Mouse (Mus musculus): ENCODE measurements around the gene Shb. TPM values are rescaled to one million over a fixed set of nuclear protein-coding genes. Genes with fewer than 3 reads are reported as not detected.
A peak's percentile ranks its signal among the peaks of the same experiment; 100 is the strongest.

Gene Shb
- total and polyA plus RNA-seq, 2 experiments from 2014 or later: 8.6 to 32.6 TPM

- no peaks in the 10 kb centered on the region for H3K27me3 ChIP-seq (ENCODE audit: insufficient read depth, low read length)
- peaks cover 11% of the 10 kb centered on the region for H3K36me3 ChIP-seq (ENCODE audit: insufficient read depth)
- no peak overlapping the region for H3K9ac ChIP-seq
- ATAC-seq (no peak), DNase-seq (no peak)
- no peaks in the 10 kb centered on the region for H3K9me3 ChIP-seq (ENCODE audit: low read length)
- H3K4me1 ChIP-seq (ENCODE audit: insufficient read depth): no peaks in the 10 kb centered on the region
- H3K27ac ChIP-seq (ENCODE audit: low read depth, low read length): no peak overlapping the region
- H3K4me2 ChIP-seq (ENCODE audit: low read depth): no peak overlapping the region
- 88% methylated on average over 2 of the region's 2 CpGs for WGBS
- no peak overlapping the region for H3K4me3 ChIP-seq (ENCODE audit: low read depth, low read length)
- TF ChIP-seq CTCF (IDR thresholded peaks at IDR 0.05; ENCODE audit: low read depth): no peak
Measured at GRCm38 (mm10) chr4:45457543-45457942, 74.7 kb downstream of the Shb start.

- H3K9me3 ChIP-seq (ENCODE audit: low read length): no peaks in the 10 kb centered on the region
- H3K27me3 ChIP-seq (ENCODE audit: insufficient read depth, low read length): no peaks in the 10 kb centered on the region
- H3K27ac ChIP-seq (ENCODE audit: low read depth, low read length): no peak overlapping the region
- no peaks in the 10 kb centered on the region for H3K4me1 ChIP-seq (ENCODE audit: insufficient read depth)
- no peak overlapping the region for H3K9ac ChIP-seq
- no peak for TF ChIP-seq CTCF (IDR thresholded peaks at IDR 0.05; ENCODE audit: low read depth)
- 93% methylated on average over 4 of the region's 4 CpGs for WGBS
- H3K4me3 ChIP-seq (ENCODE audit: low read depth, low read length): no peak overlapping the region
- no peak for DNase-seq
- H3K4me2 ChIP-seq (ENCODE audit: low read depth): no peak overlapping the region
- ATAC-seq: no peak
- peaks cover 11% of the 10 kb centered on the region for H3K36me3 ChIP-seq (ENCODE audit: insufficient read depth)
Measured at GRCm38 (mm10) chr4:45455001-45455400, 77.3 kb downstream of the Shb start.

DNA sequence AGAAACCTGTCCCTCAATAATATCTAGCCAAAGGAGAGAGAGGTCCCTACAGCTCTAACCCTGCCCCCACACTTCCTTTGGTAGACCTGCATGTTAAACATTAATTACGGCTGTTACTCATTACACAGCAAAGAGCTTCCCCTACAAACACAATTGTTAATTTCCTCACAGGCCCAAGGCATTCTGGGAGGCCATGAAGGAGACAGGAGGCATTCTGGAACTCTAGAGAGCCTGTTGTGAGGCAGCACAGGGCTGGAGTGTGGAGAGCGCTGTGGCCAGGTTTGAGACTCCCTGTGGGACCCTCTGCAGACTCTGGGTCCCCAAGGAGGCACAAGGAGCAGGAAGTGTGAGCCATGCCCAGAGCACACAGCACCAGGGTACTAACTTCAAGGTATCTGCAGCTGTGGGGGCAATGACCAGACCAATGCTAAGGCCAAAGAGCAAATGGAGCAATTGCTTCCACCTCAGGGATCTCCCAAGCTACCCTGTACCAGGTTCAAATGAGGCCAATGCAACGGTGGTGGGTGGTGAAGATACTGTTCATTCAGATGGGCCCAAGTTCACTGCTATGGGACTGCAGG is 78.9 kb downstream of the Shb start:
- Histone ChIP-seq H3K9me3 (ENCODE audit: low read length) (no peaks in the 10 kb centered on the region), H3K4me3 (ENCODE audit: low read depth, low read length) (no peak overlapping the region), H3K4me2 (ENCODE audit: low read depth) (no peak overlapping the region), H3K36me3 (ENCODE audit: insufficient read depth) (peaks cover 11% of the 10 kb centered on the region), H3K9ac (no peak overlapping the region), H3K4me1 (ENCODE audit: insufficient read depth) (peaks cover 13% of the 10 kb centered on the region), H3K27ac (ENCODE audit: low read depth, low read length) (no peak overlapping the region), H3K27me3 (ENCODE audit: insufficient read depth, low read length) (no peaks in the 10 kb centered on the region)
- TF ChIP-seq CTCF (IDR thresholded peaks at IDR 0.05; ENCODE audit: low read depth): no peak
- DNase-seq: no peak
- 69% methylated on average over 3 of the region's 3 CpGs for WGBS
- ATAC-seq: no peak

- 74% methylated on average over 7 of the region's 7 CpGs for WGBS
- no peak for ATAC-seq
- no peak for DNase-seq
Measured at GRCm38 (mm10) chr4:45452569-45453111, 79.6 kb downstream of the Shb start.

DNA sequence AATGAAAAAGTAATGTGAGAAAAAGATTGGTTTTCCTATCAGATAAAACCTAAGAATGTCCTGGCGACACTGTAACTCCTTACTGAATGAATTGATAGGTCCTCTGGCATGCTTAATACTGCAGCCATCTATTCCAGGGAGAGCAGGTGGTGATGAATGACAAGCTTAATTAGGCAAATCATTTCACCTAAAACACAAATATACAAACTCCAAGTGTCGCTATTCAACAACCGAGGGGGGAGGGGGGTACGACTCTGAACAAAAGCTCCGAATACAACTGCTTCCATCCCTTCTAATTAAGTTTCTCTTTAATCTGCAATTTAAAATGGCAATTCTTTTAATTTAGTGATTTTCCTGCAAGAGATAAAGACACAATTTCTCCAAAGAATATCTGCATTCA is 83.3 kb downstream of the Shb start:
- H3K4me3 ChIP-seq (ENCODE audit: low read depth, low read length): no peak overlapping the region
- no peak overlapping the region for H3K9ac ChIP-seq
- H3K4me1 ChIP-seq (ENCODE audit: insufficient read depth): peaks cover 13% of the 10 kb centered on the region
- ATAC-seq (no peak), DNase-seq (no peak)
- H3K4me2 ChIP-seq (ENCODE audit: low read depth): no peak overlapping the region
- WGBS: 20% methylated on average over 5 of the region's 5 CpGs
- no peaks in the 10 kb centered on the region for H3K27me3 ChIP-seq (ENCODE audit: insufficient read depth, low read length)
- no peak for TF ChIP-seq CTCF (IDR thresholded peaks at IDR 0.05; ENCODE audit: low read depth)
- peaks cover 24% of the 10 kb centered on the region for H3K36me3 ChIP-seq (ENCODE audit: insufficient read depth)
- H3K27ac ChIP-seq (ENCODE audit: low read depth, low read length): no peak overlapping the region
- no peaks in the 10 kb centered on the region for H3K9me3 ChIP-seq (ENCODE audit: low read length)

More at GRCm38 (mm10) chr4:45452569-45453111, 79.6 kb downstream of the Shb start:
- Histone ChIP-seq H3K4me3 (ENCODE audit: low read depth, low read length) (no peak overlapping the region), H3K4me2 (ENCODE audit: low read depth) (no peak overlapping the region), H3K4me1 (ENCODE audit: insufficient read depth) (peaks cover 13% of the 10 kb centered on the region), H3K36me3 (ENCODE audit: insufficient read depth) (peaks cover 11% of the 10 kb centered on the region), H3K27me3 (ENCODE audit: insufficient read depth, low read length) (no peaks in the 10 kb centered on the region), H3K27ac (ENCODE audit: low read depth, low read length) (0 out of 2 replicates have a peak overlapping the region, but pooled peaks have one; percentile 15), H3K9me3 (ENCODE audit: low read length) (no peaks in the 10 kb centered on the region), H3K9ac (no peak overlapping the region)
- TF ChIP-seq CTCF (IDR thresholded peaks at IDR 0.05; ENCODE audit: low read depth): no peak

DNA sequence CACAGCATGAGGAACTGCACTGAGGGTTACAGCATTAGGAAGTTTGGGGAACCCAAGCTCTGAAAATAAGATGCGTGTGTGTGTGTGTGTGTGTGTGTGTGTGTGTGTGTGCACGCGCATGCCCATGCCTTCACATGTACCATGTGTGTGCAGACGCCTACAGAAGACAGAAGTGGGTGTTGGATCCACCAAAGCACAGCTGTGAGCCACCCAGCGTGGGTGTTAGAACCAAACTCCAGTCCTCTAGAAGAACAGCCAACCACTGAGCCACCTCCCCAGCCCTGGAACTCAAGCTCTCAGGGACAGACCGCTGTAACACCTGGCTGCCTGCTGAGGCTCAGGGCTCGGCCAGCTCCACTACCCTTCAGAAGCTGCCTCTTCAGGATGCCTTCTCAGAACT is 83.8 kb downstream of the Shb start:
- Histone ChIP-seq H3K9ac (no peak overlapping the region), H3K9me3 (ENCODE audit: low read length) (no peaks in the 10 kb centered on the region), H3K4me1 (ENCODE audit: insufficient read depth) (peaks cover 13% of the 10 kb centered on the region), H3K4me3 (ENCODE audit: low read depth, low read length) (no peak overlapping the region), H3K27me3 (ENCODE audit: insufficient read depth, low read length) (no peaks in the 10 kb centered on the region), H3K4me2 (ENCODE audit: low read depth) (no peak overlapping the region), H3K36me3 (ENCODE audit: insufficient read depth) (peaks cover 27% of the 10 kb centered on the region), H3K27ac (ENCODE audit: low read depth, low read length) (no peak overlapping the region)
- ATAC-seq (no peak), DNase-seq (no peak)
- WGBS: 82% methylated on average over 7 of the region's 7 CpGs
- no peak for TF ChIP-seq CTCF (IDR thresholded peaks at IDR 0.05; ENCODE audit: low read depth)

GRCm38 (mm10) chr4:45447196-45447595 is 85.1 kb downstream of the Shb start:
- Histone ChIP-seq H3K27me3 (ENCODE audit: insufficient read depth, low read length) (no peaks in the 10 kb centered on the region), H3K9ac (no peak overlapping the region), H3K36me3 (ENCODE audit: insufficient read depth) (peaks cover 30% of the 10 kb centered on the region), H3K4me1 (ENCODE audit: insufficient read depth) (peaks cover 13% of the 10 kb centered on the region), H3K4me2 (ENCODE audit: low read depth) (no peak overlapping the region), H3K27ac (ENCODE audit: low read depth, low read length) (no peak overlapping the region), H3K9me3 (ENCODE audit: low read length) (no peaks in the 10 kb centered on the region), H3K4me3 (ENCODE audit: low read depth, low read length) (no peak overlapping the region)
- WGBS: 93% methylated on average over 5 of the region's 5 CpGs
- DNase-seq: no peak
- TF ChIP-seq CTCF (IDR thresholded peaks at IDR 0.05; ENCODE audit: low read depth): no peak
- no peak for ATAC-seq

Data from forebrain, postnatal 0 days (tissue).